Mouse (Mus musculus) spleen, adult 18-20 months (tissue): Measurements from ENCODE around the gene 6030408B16Rik.
A peak's percentile ranks its signal among the peaks of the same experiment; 100 is the strongest.
"Not testable (repeated sequence)": the region's sequence is repeated elsewhere in the genome, so short reads cannot be mapped to it uniquely, and the experiment has no call there.

Experiments
- DNase-seq, 2 experiments: peaks; one replicate each; pipeline ENCODE4 v3.0.0; 2022; ENCODE audit warnings: mixed read lengths in 2 of 2

The 6030408B16Rik gene

GRCm38 (mm10) chr15:101322640-101323039 lies 29.6 kb downstream of the 6030408B16Rik start:
- DNase-seq: no peak

GRCm38 (mm10) chr15:101323511-101323910 lies 30.5 kb downstream of the 6030408B16Rik start:
- DNase-seq: no peak

- not testable (repeated sequence) for DNase-seq
Observed at GRCm38 (mm10) chr15:101324409-101324808, 31.4 kb downstream of the 6030408B16Rik start.

GRCm38 (mm10) chr15:101325991-101326534 lies 33.1 kb downstream of the 6030408B16Rik start:
- no peak for DNase-seq

GRCm38 (mm10) chr15:101327282-101327681 lies 34.3 kb downstream of the 6030408B16Rik start:
- DNase-seq: peak; percentile 33 to 65

GRCm38 (mm10) chr15:101328876-101329563 lies 36.0 kb downstream of the 6030408B16Rik start:
- no peak for DNase-seq

- no peak for DNase-seq
Observed at GRCm38 (mm10) chr15:101329564-101329892, 36.5 kb downstream of the 6030408B16Rik start.

GRCm38 (mm10) chr15:101331090-101331489 lies 38.1 kb downstream of the 6030408B16Rik start:
- DNase-seq: no peak

- no peak for DNase-seq
Observed at GRCm38 (mm10) chr15:101332370-101332769, 39.4 kb downstream of the 6030408B16Rik start.

GRCm38 (mm10) chr15:101333165-101333564 lies 40.2 kb downstream of the 6030408B16Rik start:
- no peak for DNase-seq

GRCm38 (mm10) chr15:101333648-101334047 lies 40.6 kb downstream of the 6030408B16Rik start:
- DNase-seq: no peak

GRCm38 (mm10) chr15:101336474-101337174 lies 43.6 kb downstream of the 6030408B16Rik start:
- DNase-seq: no peak

GRCm38 (mm10) chr15:101338359-101338758 lies 45.3 kb downstream of the 6030408B16Rik start:
- DNase-seq: no peak

- DNase-seq: peak; percentile 56 to 85
Observed at GRCm38 (mm10) chr15:101339537-101339936, 46.5 kb downstream of the 6030408B16Rik start.

- peak in 1 of 2 experiments; percentile 19 for DNase-seq
Observed at GRCm38 (mm10) chr15:101341797-101342515, 48.9 kb downstream of the 6030408B16Rik start.
